Mouse (Mus musculus) left cerebral cortex, postnatal 25 days (tissue): ENCODE data around the gene Mical2. TPM values are rescaled to one million over a fixed set of nuclear protein-coding genes. Genes with fewer than 3 reads are reported as not detected.

Source experiments
- DNase-seq, 2 experiments: peaks; one replicate each; pipeline ENCODE4 v3.0.0; 2022; ENCODE audit warnings: low spot score in 2 of 2, mixed read lengths in 1 of 2
- intact Hi-C: fragments of 180-260 bp; cut with DNase I; formaldehyde crosslinking; loops from one replicate; pipeline ENCODE4 v1.15.1; 2025
- total RNA-seq, 2 experiments: library from RNA; stranded (reverse); gene quantifications; 2 replicates each; pipeline ENCODE4 v1.2.3; 2021

The Mical2 gene
- total RNA-seq, 2 experiments from 2014 or later, result 610 to 744 TPM

DNA sequence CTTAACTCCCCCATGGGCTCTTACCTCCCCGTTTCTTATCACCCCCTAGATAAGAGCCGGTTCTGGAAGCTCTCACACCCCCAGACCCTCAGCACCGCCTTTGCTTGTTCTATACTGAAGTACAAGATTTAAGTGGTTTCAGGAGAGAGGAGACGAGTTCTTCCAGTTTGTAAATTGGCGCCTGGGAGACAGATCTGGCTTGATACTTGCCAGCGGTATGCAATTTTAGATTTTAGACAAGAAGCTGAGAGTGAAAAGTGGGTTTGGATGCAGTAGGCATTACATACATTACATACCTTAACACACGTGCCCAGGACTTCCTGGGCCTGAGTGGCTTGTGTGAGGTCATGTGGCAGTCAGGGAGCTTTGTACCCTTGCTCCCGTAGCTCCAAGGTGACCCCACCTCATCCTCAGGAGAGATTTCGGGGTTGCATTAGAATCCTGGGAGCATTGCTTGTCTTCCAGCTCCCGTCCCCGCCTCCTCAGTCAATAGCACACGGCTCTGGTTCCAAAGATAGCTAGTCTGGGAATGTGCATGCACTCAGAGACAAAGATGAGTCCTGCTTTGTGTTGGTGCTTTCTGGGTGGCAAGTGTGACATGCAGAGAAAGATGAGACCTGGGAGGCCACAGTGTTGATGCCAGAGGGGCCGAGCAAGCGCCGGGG lies 43.2 kb downstream of the Mical2 start:
- intact Hi-C loops, result no loop called here
- peak; percentile 24 to 60 for DNase-seq

DNA sequence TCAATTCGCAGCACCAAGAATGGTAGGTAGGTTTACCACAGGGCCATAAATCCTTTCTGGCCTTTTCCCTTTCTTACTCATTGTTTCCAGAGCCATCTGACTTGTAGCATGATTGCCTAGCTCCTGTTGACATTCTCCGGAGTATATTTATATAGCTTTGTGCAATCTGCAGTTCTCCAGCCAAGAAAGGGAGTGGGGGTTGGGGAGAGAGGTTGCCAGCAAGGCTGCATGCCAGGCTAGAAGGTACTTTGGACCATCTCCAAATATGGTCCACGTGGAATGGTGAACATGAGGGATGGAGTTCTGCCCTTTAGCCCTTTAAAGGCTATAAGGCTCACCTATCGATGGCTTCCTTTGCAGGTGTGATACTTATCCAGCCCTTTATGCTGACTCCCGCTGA lies 45.2 kb downstream of the Mical2 start:
- intact Hi-C loops, result no loop called here
- peak in 1 of 2 experiments; percentile 42 for DNase-seq

- DNase-seq, result no peak
- intact Hi-C loops, result no loop called here
Measured at GRCm38 (mm10) chr7:112271627-112272026, 46.0 kb downstream of the Mical2 start.

DNA sequence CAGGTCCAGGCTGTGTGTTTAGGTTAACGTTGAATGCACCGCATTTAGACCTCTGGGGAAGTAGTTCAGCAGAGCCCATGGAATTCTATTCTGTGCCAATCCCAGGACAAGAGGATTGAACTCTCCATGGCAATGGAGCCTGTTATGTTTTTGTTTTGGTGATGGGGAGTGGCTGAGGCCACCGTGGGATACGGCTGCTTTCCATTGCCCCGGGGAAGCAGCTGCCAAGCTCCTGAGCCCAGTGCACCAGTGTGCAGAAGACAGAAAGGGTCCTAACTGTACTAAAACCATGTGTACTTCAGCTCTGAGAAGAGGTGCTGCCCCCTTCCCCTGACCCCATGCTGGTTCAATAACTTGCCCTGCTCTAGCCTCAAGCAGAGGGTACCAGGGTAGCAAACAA lies 47.0 kb downstream of the Mical2 start:
- intact Hi-C loops, result no loop called here
- no peak for DNase-seq

DNA sequence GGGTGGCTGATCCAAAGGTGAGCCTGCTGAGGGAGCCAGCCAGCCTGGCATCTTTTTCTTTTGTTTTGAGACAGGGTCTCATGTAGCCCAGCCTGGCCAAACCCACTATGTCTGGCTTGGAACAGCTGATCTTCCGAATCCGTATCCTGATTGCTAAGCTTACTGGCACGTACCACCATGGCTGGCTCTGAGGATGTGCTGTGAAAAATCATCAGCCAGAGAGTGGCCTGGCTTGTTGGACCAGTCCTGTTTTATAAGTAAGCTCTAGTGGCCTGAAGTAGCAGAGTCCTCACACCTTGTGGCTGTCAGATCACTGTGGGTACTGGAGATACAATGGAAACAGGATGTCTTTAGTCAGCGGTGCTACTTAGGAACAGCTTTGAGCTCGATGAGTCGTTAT lies 47.8 kb downstream of the Mical2 start:
- intact Hi-C loops, result no loop called here
- DNase-seq, result no peak

DNA sequence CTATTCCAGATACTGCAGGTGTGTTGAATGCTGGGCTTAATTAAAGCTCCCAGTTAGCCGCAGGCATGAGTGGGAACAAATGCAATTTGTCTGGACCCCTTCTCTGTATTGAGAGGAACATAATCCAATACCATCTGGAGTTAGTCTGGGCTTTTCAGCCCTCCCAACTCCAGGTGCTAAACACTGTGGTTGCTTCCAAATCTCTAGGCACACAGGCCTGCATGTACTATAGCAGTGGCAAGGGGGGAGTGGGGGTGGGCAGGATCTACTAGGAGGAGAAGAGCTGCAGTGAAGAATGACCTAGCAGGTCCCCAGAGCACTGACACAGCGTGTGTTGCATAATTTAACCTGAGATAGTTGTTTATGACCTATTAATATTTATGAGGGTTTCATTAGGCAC lies 49.0 kb downstream of the Mical2 start:
- DNase-seq, result no peak
- intact Hi-C loops, result no loop called here

GRCm38 (mm10) chr7:112275093-112275492 lies 49.4 kb downstream of the Mical2 start:
- intact Hi-C loops, result no loop called here
- DNase-seq, result no peak

DNA sequence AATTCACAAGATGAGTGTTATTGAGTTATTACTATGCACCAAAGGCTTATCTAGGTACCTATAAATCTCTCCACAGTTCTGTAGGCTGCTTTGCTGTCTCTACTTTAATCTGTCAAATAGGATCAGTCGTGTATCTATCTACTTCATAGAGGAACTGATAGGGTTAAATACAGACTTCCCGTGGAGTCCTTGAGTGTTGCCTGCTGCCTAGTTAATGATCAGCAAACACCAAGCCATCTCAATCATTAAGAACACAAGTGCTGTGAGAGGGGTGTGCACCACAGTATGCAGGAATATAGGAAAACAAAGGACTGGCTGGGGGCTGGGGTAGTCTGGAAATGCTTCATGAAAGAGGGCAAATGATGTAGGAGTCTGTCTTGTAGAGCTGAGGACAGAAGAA lies 50.2 kb downstream of the Mical2 start:
- no peak for DNase-seq
- intact Hi-C loops, result no loop called here

GRCm38 (mm10) chr7:112276823-112277222 lies 51.2 kb downstream of the Mical2 start:
- no peak for DNase-seq
- intact Hi-C loops, result no loop called here

DNA sequence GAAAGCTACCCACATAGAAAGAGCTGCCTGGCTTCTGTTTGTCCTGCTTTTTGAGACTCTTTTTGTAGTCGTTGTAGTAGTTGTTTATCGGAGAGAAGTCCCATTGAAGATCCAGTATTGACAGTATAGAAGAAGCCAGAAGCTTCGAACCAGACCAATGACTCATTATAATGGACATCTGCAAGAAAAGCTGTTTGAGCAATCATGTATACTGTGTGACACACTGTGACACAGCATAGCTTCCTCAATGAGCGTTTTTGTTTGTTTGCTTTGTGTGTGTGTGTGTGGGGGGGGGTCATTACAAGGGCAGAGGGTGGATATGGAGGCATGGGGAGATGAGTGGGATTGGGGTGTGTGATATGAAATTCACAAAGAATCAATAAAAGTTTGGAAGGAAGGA lies 53.0 kb downstream of the Mical2 start:
- intact Hi-C loops, result no loop called here
- DNase-seq, result no peak

GRCm38 (mm10) chr7:112280474-112280873 lies 54.8 kb downstream of the Mical2 start:
- no peak for DNase-seq
- intact Hi-C loops, result no loop called here

DNA sequence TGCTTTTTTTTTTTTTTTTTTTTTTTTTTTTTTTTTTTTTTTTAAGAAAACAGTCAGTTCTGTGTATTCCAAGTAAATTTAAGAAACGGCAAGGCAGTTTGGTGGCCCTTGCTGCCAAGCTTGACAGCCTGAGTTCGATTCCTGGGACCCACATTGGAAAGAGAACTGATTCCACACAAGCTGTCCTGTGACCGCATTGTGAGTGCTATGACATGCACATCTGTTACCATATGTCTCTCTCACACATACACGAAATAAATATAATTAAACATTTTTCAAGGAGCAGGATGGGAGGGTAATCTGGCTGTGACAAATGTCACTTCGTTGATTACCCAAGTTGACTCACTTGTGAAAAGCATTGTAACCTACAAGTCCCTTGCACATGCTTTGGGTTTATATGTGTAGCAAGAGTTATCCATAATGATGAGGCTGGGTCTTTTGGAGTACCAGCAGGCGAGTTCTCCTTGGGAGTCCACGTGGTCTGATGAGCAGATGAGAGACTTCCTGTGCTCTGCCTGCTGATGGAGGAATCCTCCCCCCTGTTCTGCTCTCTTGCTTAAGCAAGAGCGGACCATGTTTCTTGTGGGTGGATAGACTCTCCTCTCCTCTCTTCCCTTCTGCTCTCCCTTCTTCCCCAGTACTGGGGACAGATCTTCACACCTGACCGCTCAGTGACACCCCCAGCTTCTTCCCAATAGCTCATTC lies 58.1 kb downstream of the Mical2 start:
- intact Hi-C loops, result no loop called here
- DNase-seq, result peak in 1 of 2 experiments; percentile 72

DNA sequence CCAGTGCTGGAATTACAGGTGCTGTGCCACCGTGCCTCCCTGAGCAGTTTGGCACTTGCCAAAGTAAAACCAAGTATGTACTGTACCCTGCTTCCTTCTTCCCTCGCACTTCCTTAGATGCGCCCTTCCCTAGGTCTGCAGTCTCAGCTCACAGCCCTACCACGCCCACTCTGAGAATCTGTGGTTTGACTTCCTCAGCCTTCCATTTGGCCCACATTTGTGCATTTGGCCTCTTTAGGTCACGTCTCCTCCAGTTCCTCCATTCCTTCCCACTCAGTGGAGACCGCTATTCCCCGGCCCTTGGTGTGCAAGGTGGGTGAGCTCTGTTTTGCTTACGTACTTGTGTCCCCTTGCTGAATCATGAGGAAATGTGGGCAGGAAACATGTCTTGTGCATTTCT lies 59.9 kb downstream of the Mical2 start:
- intact Hi-C loops, result no loop called here
- DNase-seq, result no peak

DNA sequence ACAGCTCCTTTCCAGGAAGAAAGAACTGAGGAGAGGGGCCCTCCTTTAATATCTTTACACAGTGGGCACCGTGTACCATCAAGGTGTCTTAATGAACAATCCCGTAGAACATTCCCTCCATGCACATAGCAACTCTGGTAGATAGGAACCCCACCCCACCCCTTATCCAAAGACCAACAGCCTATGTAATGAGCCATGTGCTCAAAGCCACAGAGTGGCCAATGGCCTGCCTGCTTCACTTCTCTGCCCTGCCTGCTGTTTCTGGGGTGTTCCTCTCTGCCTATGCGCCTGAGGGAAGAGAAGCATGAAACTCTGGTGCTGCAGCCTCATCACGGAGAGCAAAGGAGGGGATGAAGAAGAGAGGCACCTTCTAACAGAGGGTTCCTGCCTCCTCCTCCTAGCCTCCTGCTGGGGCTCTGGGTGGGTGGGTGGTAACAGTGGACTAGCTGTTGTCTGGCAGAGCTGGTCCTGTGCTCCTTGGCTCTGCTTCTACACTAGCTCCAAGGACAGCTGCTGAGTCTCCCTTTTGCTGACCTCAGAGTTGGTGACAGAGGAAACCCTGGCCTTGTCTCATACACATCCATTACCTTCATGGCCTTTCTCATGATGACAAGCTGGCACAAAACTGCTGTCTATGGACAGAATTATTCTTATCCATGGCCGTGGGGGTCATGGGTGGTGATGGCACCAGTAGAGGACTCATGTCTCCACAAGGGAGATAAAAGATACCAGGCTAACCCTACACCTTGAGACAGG lies 62.9 kb downstream of the Mical2 start:
- no peak for DNase-seq
- intact Hi-C loops, result no loop called here

- intact Hi-C loops, result no loop called here
- no peak for DNase-seq
Measured at GRCm38 (mm10) chr7:112289514-112289913, 63.9 kb downstream of the Mical2 start.

GRCm38 (mm10) chr7:112289990-112290389 lies 64.3 kb downstream of the Mical2 start:
- intact Hi-C loops, result no loop called here
- DNase-seq, result no peak

DNA sequence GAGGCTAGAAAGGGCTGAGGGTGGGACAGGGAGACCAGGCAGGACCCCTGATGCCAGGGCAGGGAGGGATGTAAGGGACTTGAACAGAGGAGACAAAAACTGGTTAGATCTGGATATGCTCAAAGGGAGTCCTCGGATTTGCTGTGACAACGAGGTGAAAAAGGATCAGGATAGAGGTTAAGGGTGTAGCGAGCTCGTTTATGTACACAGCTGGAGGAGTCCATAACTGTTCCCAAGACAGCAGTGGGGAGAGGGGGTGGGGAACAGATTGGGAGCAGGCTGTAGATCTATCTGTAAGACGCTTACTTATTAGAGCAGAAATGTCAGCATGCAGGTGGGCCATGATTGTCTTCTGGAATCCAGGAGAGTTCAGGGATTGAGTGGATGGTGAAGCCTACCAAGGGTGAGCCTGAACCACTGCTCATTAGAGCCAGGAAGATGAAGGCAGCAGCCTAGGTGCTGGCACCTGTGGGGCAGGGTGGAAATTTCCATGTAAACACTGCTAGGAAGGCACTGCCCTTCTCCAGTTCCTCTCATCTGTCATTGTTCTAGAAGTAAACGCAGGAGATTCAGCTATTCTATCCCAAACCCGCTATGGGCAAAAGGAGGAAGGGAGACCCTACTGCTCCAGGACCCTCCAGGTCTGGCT lies 67.9 kb downstream of the Mical2 start:
- no peak for DNase-seq
- intact Hi-C loops, result no loop called here

DNA sequence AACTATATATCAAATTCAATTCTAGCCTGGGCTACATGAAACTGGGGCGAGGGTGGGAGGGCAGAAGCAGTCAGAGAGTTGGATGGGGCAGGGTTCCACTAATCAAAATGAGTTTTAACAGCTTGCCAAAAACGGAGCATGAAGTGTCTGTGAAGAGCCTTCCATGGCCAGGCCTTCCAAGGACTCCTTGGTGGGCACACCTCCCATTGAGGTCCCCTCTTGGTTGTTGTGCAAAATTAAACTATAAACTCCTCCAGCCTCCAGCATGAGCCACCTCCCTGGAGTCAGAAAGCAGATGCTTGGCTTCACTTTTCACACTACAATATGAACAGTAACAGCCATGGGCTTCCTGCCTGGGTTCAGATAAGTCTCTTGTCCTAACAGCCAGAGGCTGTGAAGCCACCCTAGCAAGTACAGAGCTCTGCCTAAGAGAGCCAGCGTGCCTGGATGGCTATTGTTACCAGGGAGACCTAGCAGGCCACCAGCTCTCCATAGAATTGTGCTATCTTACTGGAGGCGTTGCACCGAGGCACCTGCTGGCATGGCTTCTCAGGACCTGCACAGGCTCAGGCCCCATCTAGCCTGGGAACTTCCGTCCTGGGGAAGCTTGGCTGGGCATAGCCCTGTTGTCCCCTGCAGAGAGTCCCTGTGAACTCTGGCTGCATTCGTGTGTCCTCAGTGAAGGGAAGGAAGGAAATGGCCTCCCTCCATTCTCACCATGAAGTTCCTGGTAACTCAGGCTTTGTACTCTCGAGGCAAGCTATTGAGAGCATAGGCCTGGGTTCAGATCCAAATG lies 70.0 kb downstream of the Mical2 start:
- intact Hi-C loops, result loop anchor here (5.0 kb wide), 1 partner anchor 68 kb away; the partner anchor contains the start of gene Mical2
- no peak for DNase-seq

DNA sequence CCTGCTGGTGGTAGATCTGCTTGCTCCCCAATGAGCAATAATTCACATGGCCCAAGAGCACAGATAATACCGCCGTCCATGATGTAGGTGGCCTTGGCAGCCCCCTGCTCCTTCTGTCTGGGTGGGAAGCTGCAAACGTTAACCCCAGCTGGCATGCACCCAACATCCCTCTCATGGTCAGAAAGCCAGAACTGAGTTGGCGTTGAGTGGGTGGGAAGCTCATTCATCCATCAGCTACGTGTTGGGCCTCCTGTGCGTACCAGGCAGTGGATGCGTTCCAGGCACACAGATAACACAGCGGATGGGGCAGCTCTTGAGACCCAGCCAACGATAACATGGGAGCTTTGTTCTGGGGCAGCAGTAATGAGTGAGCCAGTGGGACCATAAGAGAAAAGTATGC lies 72.4 kb downstream of the Mical2 start:
- intact Hi-C loops, result loop anchor here (5.0 kb wide), 1 partner anchor 71 kb away; the partner anchor contains the start of gene Mical2
- peak; percentile 51 to 66 for DNase-seq
